Mouse (Mus musculus): ENCODE data around the gene Filip1l. TPM values are rescaled to one million over a fixed set of nuclear protein-coding genes. Genes with fewer than 3 reads are reported as not detected.

Filip1l gene
- polyA plus RNA-seq, 1 experiment from 2014 or later = 13.0 TPM

DNA sequence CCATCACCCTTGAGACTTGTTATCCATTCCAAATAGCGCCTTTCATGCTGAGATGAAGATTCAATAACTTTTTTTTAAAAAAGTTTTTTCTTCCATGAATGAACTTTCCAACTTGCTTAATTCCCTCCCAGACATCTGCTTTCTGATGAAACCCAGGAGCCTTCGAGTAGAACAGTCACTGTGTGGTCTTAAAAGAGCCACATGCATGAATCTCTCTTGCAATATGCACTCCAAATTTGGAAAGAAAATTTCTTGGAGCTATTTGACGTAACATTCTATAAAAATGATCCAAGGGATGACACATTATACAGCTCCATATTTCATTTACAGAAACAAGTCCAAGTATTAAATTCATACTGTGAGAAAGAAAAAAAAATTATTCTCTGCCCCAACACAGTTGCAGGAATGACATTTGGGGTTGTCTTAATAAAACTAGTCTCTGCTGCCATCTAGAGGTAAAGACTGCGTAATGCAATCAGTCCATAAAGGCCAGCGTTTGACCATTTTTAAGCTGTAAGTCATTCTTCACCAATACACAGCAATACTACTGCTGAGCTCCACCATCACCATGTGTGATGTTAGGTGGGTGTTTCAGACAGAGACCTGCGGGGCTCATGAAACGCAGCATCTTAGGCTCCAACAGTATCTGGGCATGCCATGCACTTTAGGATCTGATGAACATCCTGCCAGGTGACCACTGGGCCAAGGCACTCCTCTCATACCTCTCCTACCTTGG lies 240.7 kb downstream of the Filip1l start:
- Histone ChIP-seq H3K27me3 (ENCODE audit: control insufficient read depth, insufficient read depth, low read length) (no peaks in the 10 kb centered on the region), H3K4me2 (ENCODE audit: low read depth) (no peak overlapping the region), H3K9ac (ENCODE audit: low read length) (no peak overlapping the region), H3K4me3 (ENCODE audit: low read depth, low read length) (no peak overlapping the region), H3K4me1 (ENCODE audit: control insufficient read depth, insufficient read depth, low read length) (no peaks in the 10 kb centered on the region), H3K9me3 (ENCODE audit: control insufficient read depth, low read length) (no peaks in the 10 kb centered on the region), H3K36me3 (ENCODE audit: control insufficient read depth, insufficient read depth, low read length) (no peaks in the 10 kb centered on the region), H3K27ac (ENCODE audit: low read depth, low read length) (no peak overlapping the region)
- peak; percentile 38; the same call in 1 of the 2 replicates for ATAC-seq (ENCODE audit: insufficient read depth, low FRiP score, low TSS enrichment)
- 46% methylated on average over 7 of the region's 7 CpGs for WGBS
- peak; percentile 37 for DNase-seq (ENCODE audit: low spot score)

GRCm38 (mm10) chr16:57597295-57597957 lies 244.5 kb downstream of the Filip1l start:
- no peak overlapping the region for H3K4me3 ChIP-seq (ENCODE audit: low read depth, low read length)
- DNase-seq (ENCODE audit: low spot score) = no peak
- H3K4me2 ChIP-seq (ENCODE audit: low read depth) = no peak overlapping the region
- no peak overlapping the region for H3K27ac ChIP-seq (ENCODE audit: low read depth, low read length)
- H3K36me3 ChIP-seq (ENCODE audit: control insufficient read depth, insufficient read depth, low read length) = no peaks in the 10 kb centered on the region
- no peak for ATAC-seq (ENCODE audit: insufficient read depth, low FRiP score, low TSS enrichment)
- no peaks in the 10 kb centered on the region for H3K27me3 ChIP-seq (ENCODE audit: control insufficient read depth, insufficient read depth, low read length)
- no peaks in the 10 kb centered on the region for H3K4me1 ChIP-seq (ENCODE audit: control insufficient read depth, insufficient read depth, low read length)
- H3K9ac ChIP-seq (ENCODE audit: low read length) = no peak overlapping the region
- H3K9me3 ChIP-seq (ENCODE audit: control insufficient read depth, low read length) = no peaks in the 10 kb centered on the region
- 92% methylated on average over 4 of the region's 4 CpGs for WGBS

DNA sequence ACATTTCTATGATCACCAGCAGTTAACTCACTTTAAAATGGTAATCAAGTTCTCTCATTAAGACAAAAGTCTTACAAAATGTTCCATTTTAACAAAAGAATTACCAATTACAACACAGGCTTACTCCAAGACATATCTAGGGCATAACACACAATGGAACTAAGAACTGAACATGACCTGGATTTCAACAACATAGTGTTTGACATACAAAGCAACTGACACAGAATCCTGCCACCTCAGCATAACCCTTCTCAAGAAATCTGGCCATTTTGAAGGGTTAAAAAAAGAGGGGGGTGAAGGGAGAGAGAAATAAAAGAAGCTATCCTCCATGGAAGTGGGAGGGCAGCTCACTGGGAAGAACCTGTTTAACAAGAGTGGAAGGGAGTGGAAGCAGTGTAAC lies 248.1 kb downstream of the Filip1l start:
- H3K9ac ChIP-seq (ENCODE audit: low read length) = no peak overlapping the region

DNA sequence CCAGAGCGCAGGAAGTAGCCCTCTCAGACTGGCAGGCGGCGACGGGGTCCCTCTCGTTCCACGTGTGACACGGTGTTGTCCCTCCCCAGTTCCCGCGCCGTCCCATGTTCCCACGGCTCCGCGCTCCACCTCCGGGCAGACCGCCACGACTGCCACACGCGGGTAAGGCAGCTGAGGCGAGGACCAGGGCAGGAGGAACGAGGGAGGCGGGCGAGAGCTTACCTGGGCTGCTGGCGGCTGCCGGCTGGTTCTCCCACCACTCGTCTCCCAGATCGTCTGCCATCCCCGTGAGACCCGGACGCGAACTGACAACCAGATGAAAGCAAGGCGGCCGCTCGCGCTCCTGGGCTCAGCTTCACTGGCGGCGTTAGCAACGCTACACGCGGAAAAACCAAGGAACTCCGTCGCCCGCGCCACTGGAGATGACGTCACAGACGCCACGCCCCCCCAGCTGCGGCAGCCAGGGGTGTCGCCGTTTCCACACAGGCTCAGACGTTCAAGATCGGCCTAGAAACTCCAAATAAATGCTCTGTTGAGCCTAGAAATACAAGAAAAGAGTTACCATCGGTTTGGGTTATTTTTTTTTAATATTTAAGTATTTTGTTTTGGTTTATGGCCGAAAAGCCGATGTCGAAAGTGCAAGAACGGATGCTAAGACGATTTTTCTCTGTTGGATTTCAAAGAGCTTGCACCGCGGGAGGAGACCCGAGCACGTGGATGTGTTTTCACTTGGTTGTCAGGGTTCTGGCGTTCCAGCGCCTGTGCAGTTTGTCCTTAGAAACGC lies 253.7 kb downstream of the Filip1l start, which contains the start of gene Cmss1:
Gene Cmss1, minus strand, starts transcription at position 421 of the 784 bp plus-strand sequence.
- Histone ChIP-seq H3K4me3 (ENCODE audit: low read depth, low read length) (peak within 1 kb of the TSS; percentile 85), H3K9me3 (ENCODE audit: control insufficient read depth, low read length) (no peaks in the 10 kb centered on the region), H3K4me2 (ENCODE audit: low read depth) (peak within 1 kb of the TSS; percentile 56), H3K4me1 (ENCODE audit: control insufficient read depth, insufficient read depth, low read length) (no peaks in the 10 kb centered on the region), H3K27me3 (ENCODE audit: control insufficient read depth, insufficient read depth, low read length) (no peaks in the 10 kb centered on the region), H3K27ac (ENCODE audit: low read depth, low read length) (no peak within 1 kb of the TSS), H3K36me3 (ENCODE audit: control insufficient read depth, insufficient read depth, low read length) (no peaks in the 10 kb centered on the region), H3K9ac (ENCODE audit: low read length) (peak within 1 kb of the TSS; percentile 67)
- DNase-seq (ENCODE audit: low spot score) (peak; percentile 92), ATAC-seq (ENCODE audit: insufficient read depth, low FRiP score, low TSS enrichment) (peak; percentile 93)
- under 1% methylated on average over 64 of the region's 64 CpGs for WGBS

More for the DNA sequence above, 248.1 kb downstream of the Filip1l start:
- Histone ChIP-seq H3K4me1 (ENCODE audit: control insufficient read depth, insufficient read depth, low read length) (no peaks in the 10 kb centered on the region), H3K4me3 (ENCODE audit: low read depth, low read length) (no peak overlapping the region), H3K27me3 (ENCODE audit: control insufficient read depth, insufficient read depth, low read length) (no peaks in the 10 kb centered on the region), H3K27ac (ENCODE audit: low read depth, low read length) (no peak overlapping the region), H3K9me3 (ENCODE audit: control insufficient read depth, low read length) (no peaks in the 10 kb centered on the region), H3K36me3 (ENCODE audit: control insufficient read depth, insufficient read depth, low read length) (no peaks in the 10 kb centered on the region), H3K4me2 (ENCODE audit: low read depth) (no peak overlapping the region)
- ATAC-seq (ENCODE audit: insufficient read depth, low FRiP score, low TSS enrichment) = no peak
- DNase-seq (ENCODE audit: low spot score) = no peak

DNA sequence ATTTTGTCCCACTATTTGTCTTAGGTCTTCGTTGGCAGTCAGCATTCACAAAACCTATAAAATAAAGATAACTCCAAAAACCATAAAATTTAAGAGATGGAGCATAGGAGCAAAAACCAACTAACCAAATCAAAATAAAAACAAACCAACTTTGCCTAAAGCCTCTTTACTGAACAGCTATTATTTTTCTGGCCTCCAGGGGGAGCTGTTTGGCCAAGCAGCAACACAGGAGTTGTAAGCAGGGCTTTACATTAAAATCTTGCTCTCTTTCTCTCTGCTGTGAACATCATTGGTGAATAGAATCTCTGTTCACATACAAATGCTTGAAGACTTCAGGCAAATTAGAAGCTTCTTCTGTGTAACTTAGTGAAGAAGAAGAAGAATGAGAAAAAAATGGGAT lies 258.9 kb downstream of the Filip1l start:
- no peak for ATAC-seq (ENCODE audit: insufficient read depth, low FRiP score, low TSS enrichment)
- Histone ChIP-seq H3K9me3 (ENCODE audit: control insufficient read depth, low read length) (no peaks in the 10 kb centered on the region), H3K27ac (ENCODE audit: low read depth, low read length) (no peak overlapping the region), H3K4me3 (ENCODE audit: low read depth, low read length) (no peak overlapping the region), H3K9ac (ENCODE audit: low read length) (no peak overlapping the region), H3K27me3 (ENCODE audit: control insufficient read depth, insufficient read depth, low read length) (no peaks in the 10 kb centered on the region), H3K36me3 (ENCODE audit: control insufficient read depth, insufficient read depth, low read length) (no peaks in the 10 kb centered on the region), H3K4me1 (ENCODE audit: control insufficient read depth, insufficient read depth, low read length) (no peaks in the 10 kb centered on the region), H3K4me2 (ENCODE audit: low read depth) (no peak overlapping the region)
- 3% methylated on average over 1 of the region's 1 CpGs for WGBS
- peak; percentile 37 for DNase-seq (ENCODE audit: low spot score)

Other genes with a start within 250 kb of the Filip1l start
- 74.6 and 74.8 TPM in 2 replicates for gene Tomm70a, start 231.4 kb upstream of the Filip1l start, polyA plus RNA-seq (2014; fragmentation: Nextera tagmentation; extraction: Ambion mirVana)
- 49.8 and 51.3 TPM in 2 replicates for gene Nit2, start 185.8 kb upstream of the Filip1l start, polyA plus RNA-seq (2014; fragmentation: Nextera tagmentation; extraction: Ambion mirVana)
- 24.8 and 28.3 TPM in 2 replicates for gene Tbc1d23, start 121.6 kb upstream of the Filip1l start, polyA plus RNA-seq (2014; fragmentation: Nextera tagmentation; extraction: Ambion mirVana)
- gene Tmem30c, start 60.2 kb upstream of the Filip1l start, polyA plus RNA-seq (2014; fragmentation: Nextera tagmentation; extraction: Ambion mirVana) = not detected in 2 replicates

Measured in neural tube, embryonic 11.5 days (tissue).